Mouse (Mus musculus) erythroblast, embryonic 14.5 days (primary cell): Measurements from ENCODE around the gene Morc1.

Experiments used
- GATA1 ChIP-seq: IDR thresholded peaks from 2 replicates; pipeline ENCODE4 v1.6.1; 2012; ENCODE audit warnings: low read length, inconsistent platforms, mixed read lengths
- TAL1 ChIP-seq: IDR thresholded peaks from 3 replicates; pipeline ENCODE4 v1.6.1; 2012; ENCODE audit warnings: low read length, inconsistent platforms, mixed read lengths

DNA sequence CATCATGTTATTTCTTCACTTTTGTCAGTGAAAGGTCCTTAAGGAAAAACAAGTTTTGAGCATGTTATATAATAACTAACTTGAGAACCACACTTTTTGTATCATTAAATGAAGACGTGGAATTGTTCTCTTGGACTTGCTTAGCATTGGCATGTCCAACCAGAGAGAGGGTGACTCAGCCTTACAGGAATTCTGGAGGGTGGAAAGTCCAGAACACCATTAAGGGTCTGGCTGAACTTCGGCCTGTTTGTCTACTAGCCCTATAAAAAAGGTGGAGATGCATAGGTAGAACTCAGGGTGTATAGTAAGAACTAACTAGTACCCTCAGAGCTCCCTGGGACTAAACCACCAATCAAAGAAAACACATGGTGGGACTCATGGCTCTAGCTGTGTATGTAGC, 35.8 kb upstream of the Morc1 start:
- TF ChIP-seq TAL1 (no peak), GATA1 (no peak)
